Mouse (Mus musculus): Measurements from ENCODE around the gene Tex19.2.

Tex19.2 gene

GRCm38 (mm10) chr11:121118577-121118976, at the start of gene Tex19.2:
Gene Tex19.2 (minus strand): TSS chr11:121118677.
- in situ Hi-C loops (cut with MboI; ENCODE audit: unreplicated experiment in 2 of 2) = no loop called here

- in situ Hi-C loops (cut with MboI; ENCODE audit: unreplicated experiment in 2 of 2) = no loop called here
Observed at GRCm38 (mm10) chr11:121163751-121164150, 45.3 kb upstream of the Tex19.2 start.

GRCm38 (mm10) chr11:121160636-121161346, 42.3 kb upstream of the Tex19.2 start:
- in situ Hi-C loops (cut with MboI; ENCODE audit: unreplicated experiment in 2 of 2) = no loop called here

- in situ Hi-C loops (cut with MboI; ENCODE audit: unreplicated experiment in 2 of 2) = no loop called here
Observed at GRCm38 (mm10) chr11:121159971-121160370, 41.5 kb upstream of the Tex19.2 start, which contains the start of gene Uts2r. Gene Uts2r (plus strand): TSS chr11:121160271.

- in situ Hi-C loops (cut with MboI; ENCODE audit: unreplicated experiment in 2 of 2) = no loop called here
Observed at GRCm38 (mm10) chr11:121156411-121156891, 38.0 kb upstream of the Tex19.2 start.

GRCm38 (mm10) chr11:121154203-121154602, 35.7 kb upstream of the Tex19.2 start:
- in situ Hi-C loops (cut with MboI; ENCODE audit: unreplicated experiment in 2 of 2) = no loop called here

- in situ Hi-C loops (cut with MboI; ENCODE audit: unreplicated experiment in 2 of 2) = no loop called here
Observed at GRCm38 (mm10) chr11:121148193-121148592, 29.7 kb upstream of the Tex19.2 start.

- in situ Hi-C loops (cut with MboI; ENCODE audit: unreplicated experiment in 2 of 2) = no loop called here
Observed at GRCm38 (mm10) chr11:121145865-121146264, 27.4 kb upstream of the Tex19.2 start, which contains the start of gene Tex19.1. Gene Tex19.1 (plus strand): TSS chr11:121146143.

GRCm38 (mm10) chr11:121143325-121144015, 25.0 kb upstream of the Tex19.2 start:
- in situ Hi-C loops (cut with MboI; ENCODE audit: unreplicated experiment in 2 of 2) = no loop called here

- in situ Hi-C loops (cut with MboI; ENCODE audit: unreplicated experiment in 2 of 2) = no loop called here
Observed at GRCm38 (mm10) chr11:121138732-121139131, 20.3 kb upstream of the Tex19.2 start.

- in situ Hi-C loops (cut with MboI; ENCODE audit: unreplicated experiment in 2 of 2) = no loop called here
Observed at GRCm38 (mm10) chr11:121137682-121138081, 19.2 kb upstream of the Tex19.2 start.

GRCm38 (mm10) chr11:121134600-121134999, 16.1 kb upstream of the Tex19.2 start:
- in situ Hi-C loops (cut with MboI; ENCODE audit: unreplicated experiment in 2 of 2) = no loop called here

- in situ Hi-C loops (cut with MboI; ENCODE audit: unreplicated experiment in 2 of 2) = no loop called here
Observed at GRCm38 (mm10) chr11:121129616-121130015, 11.1 kb upstream of the Tex19.2 start.

GRCm38 (mm10) chr11:121127441-121127840, 9.0 kb upstream of the Tex19.2 start:
- in situ Hi-C loops (cut with MboI; ENCODE audit: unreplicated experiment in 2 of 2) = no loop called here

- in situ Hi-C loops (cut with MboI; ENCODE audit: unreplicated experiment in 2 of 2) = no loop called here
Observed at GRCm38 (mm10) chr11:121126395-121126794, 7.9 kb upstream of the Tex19.2 start.

- in situ Hi-C loops (cut with MboI; ENCODE audit: unreplicated experiment in 2 of 2) = no loop called here
Observed at GRCm38 (mm10) chr11:121125522-121126172, 7.2 kb upstream of the Tex19.2 start.

- in situ Hi-C loops (cut with MboI; ENCODE audit: unreplicated experiment in 2 of 2) = no loop called here
Observed at GRCm38 (mm10) chr11:121123438-121123837, 5.0 kb upstream of the Tex19.2 start.

GRCm38 (mm10) chr11:121122024-121122670, 3.7 kb upstream of the Tex19.2 start:
- in situ Hi-C loops (cut with MboI; ENCODE audit: unreplicated experiment in 2 of 2) = no loop called here

- in situ Hi-C loops (cut with MboI; ENCODE audit: unreplicated experiment in 2 of 2) = no loop called here
Observed at GRCm38 (mm10) chr11:121121151-121121550, 2.7 kb upstream of the Tex19.2 start.

GRCm38 (mm10) chr11:121118106-121118505, 371 bp downstream of the Tex19.2 start:
- in situ Hi-C loops (cut with MboI; ENCODE audit: unreplicated experiment in 2 of 2) = no loop called here
